Comparison of ENCODE assay signal across 12 mouse cellular contexts in genomic region chr1:177008777-177009176, GRCm38 (mm10).
DNase-seq lines count a peak whose midpoint lies in the region; ATAC-seq and TF ChIP-seq lines count a peak whose summit lies in the region.
"Had no signal": no experiment of that assay in that cellular context is flagged by ENCODE, and none has a peak within 500 bp of the region (broad histone marks: within the 10 kb centered on the region; RNA-seq: fewer than 3 reads in every experiment).

No protein-coding gene starts in this region.

- no peaks in the 10 kb centered on the region for H3K9me3 ChIP-seq in lung, embryonic 14.5 days (ENCODE audit: low read depth, low read length)
- H3K9me3 ChIP-seq: embryonic facial prominence, embryonic 13.5 days had no signal

- ATAC-seq in lung, embryonic 14.5 days (ENCODE audit: insufficient read depth): peak; percentile 37; the same call in 1 of the 2 replicates
- ATAC-seq in common myeloid progenitor, adult 5-6 weeks (replicated peaks; ENCODE audit: low read depth, poor library complexity, severe bottlenecking): peak; percentile 64
- ATAC-seq in megakaryocyte-erythroid progenitor cell, adult 5-6 weeks (replicated peaks; ENCODE audit: low FRiP score, low TSS enrichment, poor library complexity, severe bottlenecking): 0 out of 2 replicates have a peak, but pooled peaks have one; percentile 38

- H3K9ac ChIP-seq in lung, embryonic 14.5 days: no peak overlapping the region
- H3K9ac ChIP-seq: embryonic facial prominence, embryonic 13.5 days had no signal

- H3K27me3 ChIP-seq in lung, embryonic 14.5 days (ENCODE audit: insufficient read depth, low read length): no peaks in the 10 kb centered on the region
- H3K27me3 ChIP-seq: embryonic facial prominence, embryonic 13.5 days had no signal

- 0 out of 2 replicates have a peak overlapping the region, but pooled peaks have one; percentile 30 for H3K27ac ChIP-seq in lung, embryonic 14.5 days (ENCODE audit: low read depth)
- H3K27ac ChIP-seq: embryonic facial prominence, embryonic 13.5 days had no signal

- intact Hi-C loops in left cerebral cortex, postnatal 14 days (cut with DNase I): no loop called here

- DNase-seq in adrenal gland, postnatal 14 days: peak; percentile 36
- no peak for DNase-seq in adrenal gland, adult 18-20 months (ENCODE audit: low spot score in 2 of 2)
- DNase-seq in lung, embryonic 14.5 days: peak; percentile 49
- DNase-seq in lung, postnatal 4 days: no peak
- no peak for DNase-seq in heart, adult 18-20 months
- no peak for DNase-seq in left cerebral cortex, postnatal 14 days (ENCODE audit: low spot score in 2 of 2)
- DNase-seq: cerebellum, adult 18-20 months; right cerebral cortex, adult 18-20 months had no signal

- 37% methylated on average over 1 of the region's 1 CpGs for WGBS in lung, embryonic 14.5 days

- H3K4me3 ChIP-seq in lung, embryonic 14.5 days (ENCODE audit: low read depth, low read length): no peak overlapping the region
- H3K4me3 ChIP-seq: embryonic facial prominence, embryonic 13.5 days had no signal

- H3K36me3 ChIP-seq in lung, embryonic 14.5 days (ENCODE audit: insufficient read depth): no peaks in the 10 kb centered on the region
- H3K36me3 ChIP-seq: embryonic facial prominence, embryonic 13.5 days had no signal

- H3K4me1 ChIP-seq in lung, embryonic 14.5 days (ENCODE audit: insufficient read depth): no peaks in the 10 kb centered on the region

- no peak overlapping the region for H3K4me2 ChIP-seq in lung, embryonic 14.5 days
- H3K4me2 ChIP-seq: embryonic facial prominence, embryonic 13.5 days; liver, embryonic 11.5 days had no signal

- no peak for TF ChIP-seq CTCF in lung, embryonic 14.5 days (IDR thresholded peaks at IDR 0.05; ENCODE audit: low read depth)

Comparison
In these comparisons a context has a peak if more than half of its experiments do, and no peak if none do; other contexts are left out.
1. DNase-seq: peak in adrenal gland, postnatal 14 days (single experiment) and lung, embryonic 14.5 days (single experiment); none in adrenal gland, adult 18-20 months (0 of 2), lung, postnatal 4 days (0 of 2), heart, adult 18-20 months (0 of 2) and left cerebral cortex, postnatal 14 days (0 of 2).
2. Peak in every context shown above with its lines, with median percentiles within 50 percentile points of each other: ATAC-seq.